Mouse (Mus musculus): Measurements from ENCODE around the gene Btbd11. TPM values are rescaled to one million over a fixed set of nuclear protein-coding genes. Genes with fewer than 3 reads are reported as not detected.

The Btbd11 gene
- polyA plus RNA-seq, 1 experiment = 7.8 TPM

DNA sequence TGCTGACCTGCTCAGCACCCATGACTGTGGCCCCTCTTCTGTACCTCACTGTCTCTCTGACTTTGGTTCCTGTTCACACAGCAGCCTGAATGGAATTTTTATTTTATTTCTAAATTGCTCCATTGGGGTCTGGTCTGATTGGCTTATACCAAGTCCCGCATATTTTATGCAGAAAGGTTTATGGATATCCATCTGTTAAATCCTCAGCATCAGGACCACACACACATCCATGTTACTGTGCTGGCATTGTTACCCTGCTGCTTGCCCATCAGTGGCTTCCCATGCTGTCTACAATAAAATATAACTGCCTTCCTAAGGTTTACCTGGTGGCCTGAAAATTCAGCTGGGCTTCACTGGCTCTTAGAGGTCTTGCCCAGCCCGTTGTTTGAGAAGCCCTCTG lies 106.0 kb downstream of the Btbd11 start:
- DNase-seq (ENCODE audit: low read depth in 1 of 2, low spot score in 2 of 2) = no peak

DNA sequence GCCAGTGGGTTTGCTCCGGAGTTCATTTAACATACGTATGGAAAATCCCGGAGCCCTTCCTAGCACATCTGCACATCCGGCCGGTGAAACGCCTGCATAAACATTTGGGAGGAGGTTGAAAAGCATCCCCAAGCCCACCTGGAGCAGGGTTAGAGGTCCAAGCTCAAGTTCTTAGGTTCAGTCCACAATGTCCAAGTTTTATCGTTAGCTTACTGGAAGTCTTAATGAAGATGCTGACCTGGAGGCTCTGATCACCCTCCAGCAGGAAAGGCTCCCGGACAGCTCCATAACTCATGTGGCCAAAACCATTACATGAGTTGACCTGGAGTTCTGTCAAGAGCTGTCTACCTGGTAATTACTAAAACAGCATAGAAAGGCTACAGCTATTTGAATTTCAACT lies 109.7 kb downstream of the Btbd11 start:
- DNase-seq (ENCODE audit: low read depth in 1 of 2, low spot score in 2 of 2) = no peak
- Histone ChIP-seq H3K27me3 (ENCODE audit: control insufficient read depth, insufficient read depth, low read length) (no peaks in the 10 kb centered on the region), H3K4me1 (ENCODE audit: control insufficient read depth, insufficient read depth, insufficient read length) (no peaks in the 10 kb centered on the region), H3K4me3 (ENCODE audit: extremely low read depth, insufficient read depth, insufficient read length) (no peak overlapping the region), H3K36me3 (ENCODE audit: control insufficient read depth, insufficient read depth, low read length) (no peaks in the 10 kb centered on the region), H3K27ac (ENCODE audit: insufficient read depth, low read length) (no peak overlapping the region)
- no peak for TF ChIP-seq POLR2A (IDR thresholded peaks at IDR 0.05; ENCODE audit: low read depth, low read length)
- no peak for TF ChIP-seq CTCF (IDR thresholded peaks at IDR 0.05; ENCODE audit: extremely low read depth, insufficient read depth, insufficient read length, insufficient replicate concordance)
- 94% methylated on average over 8 of the region's 8 CpGs for WGBS

More for the DNA sequence above, 106.0 kb downstream of the Btbd11 start:
- TF ChIP-seq POLR2A (IDR thresholded peaks at IDR 0.05; ENCODE audit: low read depth, low read length) (no peak), CTCF (IDR thresholded peaks at IDR 0.05; ENCODE audit: extremely low read depth, insufficient read depth, insufficient read length, insufficient replicate concordance) (no peak)
- WGBS = 87% methylated on average over 2 of the region's 2 CpGs
- no peaks in the 10 kb centered on the region for H3K27me3 ChIP-seq (ENCODE audit: control insufficient read depth, insufficient read depth, low read length)
- H3K27ac ChIP-seq (ENCODE audit: insufficient read depth, low read length) = no peak overlapping the region
- H3K4me1 ChIP-seq (ENCODE audit: control insufficient read depth, insufficient read depth, insufficient read length) = no peaks in the 10 kb centered on the region
- H3K36me3 ChIP-seq (ENCODE audit: control insufficient read depth, insufficient read depth, low read length) = no peaks in the 10 kb centered on the region
- H3K4me3 ChIP-seq (ENCODE audit: extremely low read depth, insufficient read depth, insufficient read length) = no peak overlapping the region

DNA sequence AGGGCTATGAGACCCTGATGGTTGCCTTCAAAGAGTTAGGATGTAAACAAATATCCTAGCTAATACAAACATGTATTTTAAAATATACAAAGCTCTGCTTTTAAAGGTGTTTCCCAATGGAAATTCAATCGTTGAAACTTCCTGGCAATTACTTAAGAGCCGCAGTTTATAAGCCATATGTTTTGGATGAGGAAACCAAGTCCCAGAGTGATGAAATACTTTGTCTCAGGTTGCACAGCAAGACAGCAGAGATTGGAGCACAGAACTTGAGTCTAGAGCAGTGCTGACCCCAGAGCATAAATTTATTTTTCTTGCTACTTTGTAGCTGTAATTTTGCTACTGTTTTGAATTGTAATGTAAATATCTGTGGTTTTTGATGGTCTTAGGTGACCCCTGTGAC lies 110.4 kb downstream of the Btbd11 start:
- Histone ChIP-seq H3K27me3 (ENCODE audit: control insufficient read depth, insufficient read depth, low read length) (no peaks in the 10 kb centered on the region), H3K36me3 (ENCODE audit: control insufficient read depth, insufficient read depth, low read length) (no peaks in the 10 kb centered on the region), H3K4me1 (ENCODE audit: control insufficient read depth, insufficient read depth, insufficient read length) (peaks cover 2% of the 10 kb centered on the region; the same call in 1 of the 2 replicates), H3K4me3 (ENCODE audit: extremely low read depth, insufficient read depth, insufficient read length) (no peak overlapping the region), H3K27ac (ENCODE audit: insufficient read depth, low read length) (no peak overlapping the region)
- 49% methylated on average over 2 of the region's 2 CpGs for WGBS
- TF ChIP-seq CTCF (IDR thresholded peaks at IDR 0.05; ENCODE audit: extremely low read depth, insufficient read depth, insufficient read length, insufficient replicate concordance) (no peak), POLR2A (IDR thresholded peaks at IDR 0.05; ENCODE audit: low read depth, low read length) (no peak)
- no peak for DNase-seq (ENCODE audit: low read depth in 1 of 2, low spot score in 2 of 2)

DNA sequence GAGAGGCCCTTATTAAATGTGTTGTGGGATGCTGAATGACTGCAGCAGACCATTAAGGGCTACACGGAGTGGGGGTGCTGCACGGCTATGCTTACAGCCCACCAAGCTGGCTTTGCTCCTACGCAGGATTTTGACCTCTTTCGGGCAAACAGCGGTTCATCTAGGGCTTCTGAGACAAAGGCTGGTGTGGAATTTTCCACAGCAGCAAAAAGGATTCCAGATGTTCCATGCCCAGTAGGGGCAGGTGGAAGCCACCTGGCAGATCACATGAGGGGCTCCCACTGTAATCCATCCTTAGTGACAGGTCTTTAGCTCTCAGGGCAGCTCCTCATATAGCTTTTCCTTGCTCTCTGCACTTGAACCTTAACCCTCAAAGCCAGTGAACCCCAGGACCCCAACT lies 111.3 kb downstream of the Btbd11 start:
- DNase-seq (ENCODE audit: low read depth in 1 of 2, low spot score in 2 of 2) = no peak
- Histone ChIP-seq H3K27me3 (ENCODE audit: control insufficient read depth, insufficient read depth, low read length) (no peaks in the 10 kb centered on the region), H3K4me1 (ENCODE audit: control insufficient read depth, insufficient read depth, insufficient read length) (peaks cover 10% of the 10 kb centered on the region; the same call in 1 of the 2 replicates), H3K36me3 (ENCODE audit: control insufficient read depth, insufficient read depth, low read length) (no peaks in the 10 kb centered on the region), H3K27ac (ENCODE audit: insufficient read depth, low read length) (no peak overlapping the region), H3K4me3 (ENCODE audit: extremely low read depth, insufficient read depth, insufficient read length) (no peak overlapping the region)
- TF ChIP-seq CTCF (IDR thresholded peaks at IDR 0.05; ENCODE audit: extremely low read depth, insufficient read depth, insufficient read length, insufficient replicate concordance) (no peak), POLR2A (IDR thresholded peaks at IDR 0.05; ENCODE audit: low read depth, low read length) (no peak)
- WGBS = 89% methylated on average over 5 of the region's 5 CpGs

DNA sequence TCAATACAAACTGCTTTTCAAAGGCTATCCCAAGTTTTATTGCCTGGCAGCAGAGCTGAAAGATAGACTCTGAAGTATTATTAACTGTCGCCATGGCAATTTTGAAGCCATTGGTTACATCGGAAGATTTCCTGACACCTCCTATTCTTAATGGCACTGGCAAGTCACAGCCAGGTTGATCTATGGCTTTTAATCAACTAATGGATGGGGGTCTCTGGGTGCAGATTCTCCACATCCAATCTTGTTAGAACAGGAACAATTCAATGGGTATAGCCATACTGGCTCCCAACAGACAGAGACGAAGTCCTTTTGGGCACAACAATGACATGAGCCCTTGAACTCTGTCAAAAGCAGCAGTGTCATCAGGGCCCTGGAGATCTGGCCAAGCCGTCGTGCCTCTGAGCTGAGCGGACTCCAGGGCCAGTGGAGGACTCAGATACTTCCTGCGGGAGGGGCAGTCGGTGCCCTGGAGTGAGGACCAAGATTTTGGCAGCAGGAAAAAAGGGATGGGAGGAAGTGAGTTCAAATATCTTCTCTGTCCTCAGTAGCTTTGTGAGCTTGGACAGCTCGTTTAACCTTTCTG lies 114.0 kb downstream of the Btbd11 start:
- H3K27ac ChIP-seq (ENCODE audit: insufficient read depth, low read length) = no peak overlapping the region
- WGBS = 84% methylated on average over 9 of the region's 9 CpGs
- H3K4me3 ChIP-seq (ENCODE audit: extremely low read depth, insufficient read depth, insufficient read length) = no peak overlapping the region
- H3K36me3 ChIP-seq (ENCODE audit: control insufficient read depth, insufficient read depth, low read length) = no peaks in the 10 kb centered on the region
- TF ChIP-seq CTCF (IDR thresholded peaks at IDR 0.05; ENCODE audit: extremely low read depth, insufficient read depth, insufficient read length, insufficient replicate concordance) = no peak
- no peak for TF ChIP-seq POLR2A (IDR thresholded peaks at IDR 0.05; ENCODE audit: low read depth, low read length)
- H3K4me1 ChIP-seq (ENCODE audit: control insufficient read depth, insufficient read depth, insufficient read length) = peaks cover 10% of the 10 kb centered on the region; the same call in 1 of the 2 replicates
- no peak for DNase-seq (ENCODE audit: low read depth in 1 of 2, low spot score in 2 of 2)
- H3K27me3 ChIP-seq (ENCODE audit: control insufficient read depth, insufficient read depth, low read length) = no peaks in the 10 kb centered on the region

DNA sequence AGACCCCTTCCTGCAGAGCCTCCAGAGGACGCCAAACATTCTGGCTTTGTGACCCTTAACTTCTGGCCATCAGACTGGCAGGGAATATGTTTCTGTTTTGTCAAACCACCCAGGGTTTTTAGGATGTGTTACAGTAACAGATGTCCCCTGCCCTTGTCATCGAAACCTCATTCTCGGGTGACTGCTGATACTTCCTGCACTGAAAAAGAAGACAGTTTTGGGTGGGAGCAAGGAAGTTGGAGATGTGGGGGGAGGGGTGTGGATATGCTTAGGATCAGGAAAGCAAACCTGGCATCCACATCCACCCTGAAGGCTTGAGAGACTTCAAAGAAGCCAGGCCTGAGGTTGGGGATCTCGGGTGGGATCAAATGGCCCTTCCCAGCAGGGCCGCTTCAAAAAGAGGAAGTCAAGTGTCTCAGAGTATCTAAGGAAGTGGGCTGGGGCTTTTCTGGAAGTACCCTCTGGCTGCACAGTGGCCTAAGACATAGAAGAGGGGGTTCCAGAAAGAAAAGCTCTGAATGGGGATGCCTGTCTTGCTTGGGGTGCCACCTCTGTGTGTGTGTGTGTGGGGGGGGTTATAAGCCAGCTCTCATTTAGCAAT lies 115.5 kb downstream of the Btbd11 start:
- H3K4me1 ChIP-seq (ENCODE audit: control insufficient read depth, insufficient read depth, insufficient read length) = peaks cover 10% of the 10 kb centered on the region; the same call in 1 of the 2 replicates
- WGBS = 22% methylated on average over 5 of the region's 5 CpGs
- H3K4me3 ChIP-seq (ENCODE audit: extremely low read depth, insufficient read depth, insufficient read length) = no peak overlapping the region
- H3K27me3 ChIP-seq (ENCODE audit: control insufficient read depth, insufficient read depth, low read length) = no peaks in the 10 kb centered on the region
- no peak for TF ChIP-seq POLR2A (IDR thresholded peaks at IDR 0.05; ENCODE audit: low read depth, low read length)
- TF ChIP-seq CTCF (IDR thresholded peaks at IDR 0.05; ENCODE audit: extremely low read depth, insufficient read depth, insufficient read length, insufficient replicate concordance) = no peak
- no peak overlapping the region for H3K27ac ChIP-seq (ENCODE audit: insufficient read depth, low read length)
- DNase-seq (ENCODE audit: low read depth in 1 of 2, low spot score in 2 of 2) = no peak
- H3K36me3 ChIP-seq (ENCODE audit: control insufficient read depth, insufficient read depth, low read length) = no peaks in the 10 kb centered on the region

DNA sequence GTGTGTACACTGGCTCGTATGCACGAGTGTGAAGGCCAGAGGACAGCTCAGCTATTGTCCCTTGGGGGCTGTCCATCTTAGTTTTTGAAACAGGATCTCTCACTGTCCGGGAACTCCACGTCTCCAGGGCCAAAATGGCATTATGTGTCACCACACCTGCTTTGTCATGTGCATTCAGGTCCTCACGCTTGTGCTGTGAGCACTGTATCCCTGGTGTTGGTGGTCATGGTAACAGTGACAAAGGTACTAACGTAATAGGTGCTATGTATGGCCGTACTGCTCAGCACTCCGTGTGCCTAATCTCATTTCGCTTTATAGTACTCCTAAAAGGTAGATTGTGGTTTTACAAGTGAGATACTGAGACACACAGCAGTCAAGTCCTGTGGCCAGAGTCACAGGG lies 116.0 kb downstream of the Btbd11 start:
- no peak for TF ChIP-seq CTCF (IDR thresholded peaks at IDR 0.05; ENCODE audit: extremely low read depth, insufficient read depth, insufficient read length, insufficient replicate concordance)
- no peak for TF ChIP-seq POLR2A (IDR thresholded peaks at IDR 0.05; ENCODE audit: low read depth, low read length)
- Histone ChIP-seq H3K36me3 (ENCODE audit: control insufficient read depth, insufficient read depth, low read length) (no peaks in the 10 kb centered on the region), H3K4me1 (ENCODE audit: control insufficient read depth, insufficient read depth, insufficient read length) (peaks cover 10% of the 10 kb centered on the region; the same call in 1 of the 2 replicates), H3K27me3 (ENCODE audit: control insufficient read depth, insufficient read depth, low read length) (no peaks in the 10 kb centered on the region), H3K4me3 (ENCODE audit: extremely low read depth, insufficient read depth, insufficient read length) (no peak overlapping the region), H3K27ac (ENCODE audit: insufficient read depth, low read length) (no peak overlapping the region)
- 56% methylated on average over 9 of the region's 9 CpGs for WGBS
- no peak for DNase-seq (ENCODE audit: low read depth in 1 of 2, low spot score in 2 of 2)

Measured in spleen, adult 2 months (tissue).